Mouse (Mus musculus) left cerebral cortex, postnatal 25 days (tissue): ENCODE results near the gene Wdpcp. TPM values are rescaled to one million over a fixed set of nuclear protein-coding genes. Genes with fewer than 3 reads are reported as not detected.
"Not testable (repeated sequence)": the region's sequence is repeated elsewhere in the genome, so short reads cannot be mapped to it uniquely, and the experiment has no call there.

ENCODE experiments used
- DNase-seq, 2 experiments: peaks; one replicate each; pipeline ENCODE4 v3.0.0; 2022; ENCODE audit warnings: low spot score in 2 of 2, mixed read lengths in 1 of 2
- intact Hi-C: fragments of 180-260 bp; cut with DNase I; formaldehyde crosslinking; loops from one replicate; pipeline ENCODE4 v1.15.1; 2025
- total RNA-seq, 2 experiments: library from RNA; stranded (reverse); gene quantifications; 2 replicates each; pipeline ENCODE4 v1.2.3; 2021

Wdpcp gene
- 10 to 100 TPM; 12.4 to 12.7 TPM for total RNA-seq

- peak; percentile 97 to 99 for DNase-seq
- intact Hi-C loops, result loop anchor here (5.0 kb wide), 1 partner anchor 200 kb away; the partner anchor contains the start of gene Ugp2
These were observed at the start of gene Wdpcp, which contains the start of gene Mdh1 for GRCm38 (mm10) chr11:21571700-21572381. Wdpcp (plus strand) TSS chr11:21572235. Mdh1 (minus strand) TSS chr11:21572367.

- intact Hi-C loops, result no loop called here
These were observed 43.2 kb upstream of the Wdpcp start for GRCm38 (mm10) chr11:21528676-21529394.

GRCm38 (mm10) chr11:21530856-21531255 lies 41.2 kb upstream of the Wdpcp start:
- intact Hi-C loops, result not testable (repeated sequence)

More at GRCm38 (mm10) chr11:21528676-21529394, 43.2 kb upstream of the Wdpcp start:
- DNase-seq, result peak in 1 of 2 experiments; percentile 44

GRCm38 (mm10) chr11:21540072-21540471 lies 32.0 kb upstream of the Wdpcp start:
- DNase-seq, result no peak
- intact Hi-C loops, result no loop called here

More at GRCm38 (mm10) chr11:21530856-21531255, 41.2 kb upstream of the Wdpcp start:
- DNase-seq, result not testable (repeated sequence)

- intact Hi-C loops, result no loop called here
- no peak for DNase-seq
These were observed 31.4 kb upstream of the Wdpcp start for GRCm38 (mm10) chr11:21540622-21541021.

GRCm38 (mm10) chr11:21542731-21543130 lies 29.3 kb upstream of the Wdpcp start:
- DNase-seq, result no peak
- intact Hi-C loops, result no loop called here

- intact Hi-C loops, result loop anchor here (5.0 kb wide), 1 partner anchor 68 kb away; no protein-coding TSS in a partner anchor
- peak; percentile 48 to 89 for DNase-seq
These were observed 27.0 kb upstream of the Wdpcp start for GRCm38 (mm10) chr11:21545021-21545420.

- no peak for DNase-seq
- intact Hi-C loops, result loop anchor here (5.0 kb wide), 1 partner anchor 69 kb away; no protein-coding TSS in a partner anchor
These were observed 26.1 kb upstream of the Wdpcp start for GRCm38 (mm10) chr11:21545951-21546350.

- intact Hi-C loops, result loop anchor here (5.0 kb wide), 1 partner anchor 69 kb away; no protein-coding TSS in a partner anchor
- no peak for DNase-seq
These were observed 25.4 kb upstream of the Wdpcp start for GRCm38 (mm10) chr11:21546671-21547070.

GRCm38 (mm10) chr11:21547518-21547917 lies 24.5 kb upstream of the Wdpcp start:
- intact Hi-C loops, result loop anchor here (5.0 kb wide), 1 partner anchor 70 kb away; no protein-coding TSS in a partner anchor
- no peak for DNase-seq

- intact Hi-C loops, result loop anchor here (5.0 kb wide), 1 partner anchor 72 kb away; no protein-coding TSS in a partner anchor
- DNase-seq, result no peak
These were observed 23.0 kb upstream of the Wdpcp start for GRCm38 (mm10) chr11:21549052-21549451.

- intact Hi-C loops, result loop anchor here (5.0 kb wide), 1 partner anchor 72 kb away; no protein-coding TSS in a partner anchor
These were observed 22.3 kb upstream of the Wdpcp start for GRCm38 (mm10) chr11:21549754-21550153.

GRCm38 (mm10) chr11:21550222-21551173 lies 21.5 kb upstream of the Wdpcp start:
- intact Hi-C loops, result no loop called here
- no peak for DNase-seq

More at GRCm38 (mm10) chr11:21549754-21550153, 22.3 kb upstream of the Wdpcp start:
- DNase-seq, result no peak

GRCm38 (mm10) chr11:21552049-21552448 lies 20.0 kb upstream of the Wdpcp start:
- no peak for DNase-seq
- intact Hi-C loops, result no loop called here

- DNase-seq, result no peak
These were observed 12.3 kb upstream of the Wdpcp start for GRCm38 (mm10) chr11:21559727-21560126.

GRCm38 (mm10) chr11:21561347-21561746 lies 10.7 kb upstream of the Wdpcp start:
- intact Hi-C loops, result no loop called here
- DNase-seq, result peak in 1 of 2 experiments; percentile 71

More at GRCm38 (mm10) chr11:21559727-21560126, 12.3 kb upstream of the Wdpcp start:
- intact Hi-C loops, result no loop called here

GRCm38 (mm10) chr11:21563617-21564325 lies 8.3 kb upstream of the Wdpcp start:
- intact Hi-C loops, result no loop called here

GRCm38 (mm10) chr11:21564681-21565405 lies 7.2 kb upstream of the Wdpcp start:
- intact Hi-C loops, result no loop called here
- no peak for DNase-seq

More at GRCm38 (mm10) chr11:21563617-21564325, 8.3 kb upstream of the Wdpcp start:
- no peak for DNase-seq
